Mouse (Mus musculus) liver, embryonic 15.5 days (tissue): ENCODE results near the gene Snx14. TPM values are rescaled to one million over a fixed set of nuclear protein-coding genes. Genes with fewer than 3 reads are reported as not detected.

Source experiments
- polyA plus RNA-seq: library from polyadenylated mRNA; unstranded; fragments of >200 nt; fragmentation: Nextera tagmentation; extraction: Ambion mirVana; gene quantifications from 2 replicates; pipeline ENCODE4 v1.2.1, GENCODE M21; 2015

Gene Snx14
- polyA plus RNA-seq, 1 experiment from 2014 or later = 9.7 TPM

Other genes starting within 250 kb of the Snx14 start
- 10.0 and 10.4 TPM in 2 replicates for gene Nt5e, start 111.8 kb downstream of the Snx14 start, polyA plus RNA-seq
- 0.18 and 0.35 TPM in 2 replicates for gene Gm20537, start 17.7 kb upstream of the Snx14 start, polyA plus RNA-seq
- 28.9 and 33.1 TPM in 2 replicates for gene Syncrip, start 43.6 kb upstream of the Snx14 start, polyA plus RNA-seq
- 6.4 and 7.9 TPM in 2 replicates for gene Zfp949, start 109.1 kb upstream of the Snx14 start, polyA plus RNA-seq
- gene Trim43a, start 141.9 kb upstream of the Snx14 start, polyA plus RNA-seq = not detected in 2 replicates